ENCODE assay signal across 8 mouse cellular contexts in the genomic region with DNA sequence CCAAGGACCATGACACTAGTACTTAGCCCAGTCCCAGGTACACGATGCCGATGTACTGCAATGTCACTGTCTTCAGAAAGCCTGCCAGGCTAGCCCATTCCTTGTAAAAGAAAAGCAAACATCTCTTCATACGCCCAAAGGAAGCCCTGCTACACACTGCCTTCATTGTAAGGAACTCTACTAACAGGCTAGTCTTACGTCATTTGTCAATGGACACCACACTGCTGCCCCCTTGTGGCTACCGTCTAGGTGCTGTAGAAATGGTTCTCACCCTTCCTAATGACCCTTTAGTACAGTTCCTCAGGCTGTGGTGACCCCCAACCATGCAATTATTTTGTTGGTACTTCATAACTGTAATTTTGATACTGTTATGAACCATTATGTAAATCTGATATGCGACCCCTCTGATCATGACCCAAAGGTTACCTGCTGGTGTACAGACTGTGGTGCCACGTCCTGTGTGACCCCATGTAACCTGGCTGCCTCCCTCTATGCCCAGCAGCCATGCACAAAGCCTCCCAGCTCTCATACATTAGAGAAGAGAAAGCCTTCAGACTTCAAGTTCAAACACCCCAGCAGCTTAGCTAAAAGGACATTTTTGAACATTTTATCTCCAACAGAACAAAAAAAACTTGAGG. TPM values are rescaled to one million over a fixed set of nuclear protein-coding genes. Genes with fewer than 3 reads are reported as not detected.
DNase-seq lines count a peak whose midpoint lies in the region; ATAC-seq and TF ChIP-seq lines count a peak whose summit lies in the region.

No protein-coding gene starts in this region.

- peak; percentile 72 to 91 for DNase-seq in adrenal gland, adult (ENCODE audit: inconsistent age in 2 of 2, low spot score in 1 of 2)
- DNase-seq in adrenal gland, adult 8-10 months = no peak
- DNase-seq in hindbrain, postnatal 0 days (ENCODE audit: low spot score) = peak; percentile 91
- peak; percentile 45 to 58 for DNase-seq in left cerebral cortex, adult 8-10 months (ENCODE audit: low spot score in 2 of 2)
- peak; percentile 68 for DNase-seq in skeletal muscle tissue, adult 2 months (ENCODE audit: low read depth, low spot score)

- 0 out of 2 replicates have a peak, but pooled peaks have one; percentile 61 for ATAC-seq in cerebellum, adult (ENCODE audit: insufficient number of reproducible peaks, low FRiP score, low TSS enrichment)
- 0 out of 2 replicates have a peak, but pooled peaks have one; percentile 41 for ATAC-seq in forebrain, embryonic 15.5 days (replicated peaks)
- ATAC-seq in hindbrain, postnatal 0 days = peak; percentile 88
- ATAC-seq in megakaryocyte-erythroid progenitor cell, adult 5-6 weeks (replicated peaks; ENCODE audit: low FRiP score, low TSS enrichment, poor library complexity, severe bottlenecking) = peak; percentile 88

- 58% methylated on average over 7 of the region's 7 CpGs for WGBS in forebrain, embryonic 15.5 days
- WGBS in hindbrain, postnatal 0 days = 54% methylated on average over 7 of the region's 7 CpGs

- TF ChIP-seq CTCF in hindbrain, postnatal 0 days (IDR thresholded peaks at IDR 0.05; ENCODE audit: low read depth) = peak; percentile 94

- peaks cover 87% of the 10 kb centered on the region for H3K36me3 ChIP-seq in forebrain, embryonic 15.5 days
- peaks cover 88% of the 10 kb centered on the region for H3K36me3 ChIP-seq in hindbrain, postnatal 0 days (ENCODE audit: insufficient read depth, low read length)

- no peak overlapping the region for H3K27ac ChIP-seq in forebrain, embryonic 15.5 days (replicated peaks)
- H3K27ac ChIP-seq in hindbrain, postnatal 0 days = no peak overlapping the region

- no peaks in the 10 kb centered on the region for H3K4me1 ChIP-seq in forebrain, embryonic 15.5 days
- H3K4me1 ChIP-seq in hindbrain, postnatal 0 days (ENCODE audit: insufficient read depth, low read length) = no peaks in the 10 kb centered on the region

- H3K4me2 ChIP-seq in forebrain, embryonic 15.5 days (replicated peaks) = no peak overlapping the region
- no peak overlapping the region for H3K4me2 ChIP-seq in hindbrain, postnatal 0 days (ENCODE audit: low read depth, low read length)

- no peaks in the 10 kb centered on the region for H3K9me3 ChIP-seq in forebrain, embryonic 15.5 days
- no peaks in the 10 kb centered on the region for H3K9me3 ChIP-seq in hindbrain, postnatal 0 days (ENCODE audit: low read length)

- no peak overlapping the region for H3K4me3 ChIP-seq in forebrain, embryonic 15.5 days
- no peak overlapping the region for H3K4me3 ChIP-seq in hindbrain, postnatal 0 days (ENCODE audit: low read length)

- H3K9ac ChIP-seq in forebrain, embryonic 15.5 days (replicated peaks) = no peak overlapping the region
- no peak overlapping the region for H3K9ac ChIP-seq in hindbrain, postnatal 0 days (replicated peaks; ENCODE audit: low read length)

- H3K27me3 ChIP-seq in forebrain, embryonic 15.5 days = no peaks in the 10 kb centered on the region
- no peaks in the 10 kb centered on the region for H3K27me3 ChIP-seq in hindbrain, postnatal 0 days (ENCODE audit: insufficient read depth, low read length)

RNA-seq across cellular contexts. Expression of a gene that starts 14.3 kb away (rescaled TPM):
- total RNA-seq in adrenal gland, adult 8-10 months (2022) = 1 to 10 TPM; 1.7 to 8.3 (median 4.8) TPM
- 0.20 TPM in 2 replicates for polyA plus RNA-seq in forebrain, embryonic 15.5 days (2015; fragmentation: Nextera tagmentation; extraction: Ambion mirVana)
- total RNA-seq in hindbrain, postnatal 0 days (2014; rRNA removed) = 0.25 and 0.42 TPM in 2 replicates
- 0.15 and 0.19 TPM in 2 replicates for polyA plus RNA-seq in hindbrain, postnatal 0 days (2015; fragmentation: Nextera tagmentation; extraction: Ambion mirVana)
- under 1 TPM; 0.21 to 0.78 (median 0.53) TPM for total RNA-seq in left cerebral cortex, adult 8-10 months (2022)
- total RNA-seq in megakaryocyte-erythroid progenitor cell, adult 5-6 weeks (2014; fragmentation: Nextera tagmentation) = 2.0 and 2.3 TPM in 2 replicates
- total RNA-seq in megakaryocyte-erythroid progenitor cell, adult 5-6 weeks (2017) = 0.04 and 0.42 TPM in 2 replicates

RNA-seq across cellular contexts. Expression of a gene that starts 18.0 kb away (rescaled TPM):
- total RNA-seq in adrenal gland, adult 8-10 months (2022) = 100 to 1,000 TPM in 3 of 4 experiments, 10 to 100 TPM in 1; 89.4 to 138 (median 108) TPM
- 167 and 177 TPM in 2 replicates for polyA plus RNA-seq in forebrain, embryonic 15.5 days (2015; fragmentation: Nextera tagmentation; extraction: Ambion mirVana)
- total RNA-seq in hindbrain, postnatal 0 days (2014; rRNA removed) = 66.7 and 66.9 TPM in 2 replicates
- polyA plus RNA-seq in hindbrain, postnatal 0 days (2015; fragmentation: Nextera tagmentation; extraction: Ambion mirVana) = 119 and 120 TPM in 2 replicates
- total RNA-seq in left cerebral cortex, adult 8-10 months (2022) = 10 to 100 TPM; 48.1 to 54.9 (median 52.2) TPM
- total RNA-seq in megakaryocyte-erythroid progenitor cell, adult 5-6 weeks (2014; fragmentation: Nextera tagmentation) = 137 and 199 TPM in 2 replicates
- 163 and 170 TPM in 2 replicates for total RNA-seq in megakaryocyte-erythroid progenitor cell, adult 5-6 weeks (2017)

RNA-seq across cellular contexts. Expression of a gene that starts 29.8 kb away (rescaled TPM):
- total RNA-seq in adrenal gland, adult 8-10 months (2022) = 1 to 10 TPM; 2.2 to 3.0 (median 2.5) TPM
- polyA plus RNA-seq in forebrain, embryonic 15.5 days (2015; fragmentation: Nextera tagmentation; extraction: Ambion mirVana) = 0.08 TPM in 1 of 2 replicates, not detected in the other
- 0.31 and 0.79 TPM in 2 replicates for total RNA-seq in hindbrain, postnatal 0 days (2014; rRNA removed)
- 0.25 and 0.29 TPM in 2 replicates for polyA plus RNA-seq in hindbrain, postnatal 0 days (2015; fragmentation: Nextera tagmentation; extraction: Ambion mirVana)
- under 1 TPM in 3 of 4 experiments, not detected in 1; 0.11 to 0.33 (median 0.21) TPM for total RNA-seq in left cerebral cortex, adult 8-10 months (2022)
- 0.20 TPM in 1 of 2 replicates, not detected in the other for total RNA-seq in megakaryocyte-erythroid progenitor cell, adult 5-6 weeks (2014; fragmentation: Nextera tagmentation)
- not detected in 2 replicates for total RNA-seq in megakaryocyte-erythroid progenitor cell, adult 5-6 weeks (2017)

RNA-seq across cellular contexts. Expression of a gene that starts 33.3 kb away (rescaled TPM):
- 100 to 1,000 TPM; 178 to 376 (median 294) TPM for total RNA-seq in adrenal gland, adult 8-10 months (2022)
- 260 and 267 TPM in 2 replicates for polyA plus RNA-seq in forebrain, embryonic 15.5 days (2015; fragmentation: Nextera tagmentation; extraction: Ambion mirVana)
- total RNA-seq in hindbrain, postnatal 0 days (2014; rRNA removed) = 154 and 160 TPM in 2 replicates
- 129 and 131 TPM in 2 replicates for polyA plus RNA-seq in hindbrain, postnatal 0 days (2015; fragmentation: Nextera tagmentation; extraction: Ambion mirVana)
- 10 to 100 TPM; 17.5 to 22.3 (median 21.8) TPM for total RNA-seq in left cerebral cortex, adult 8-10 months (2022)
- total RNA-seq in megakaryocyte-erythroid progenitor cell, adult 5-6 weeks (2014; fragmentation: Nextera tagmentation) = 20.1 and 22.5 TPM in 2 replicates
- 13.8 and 17.3 TPM in 2 replicates for total RNA-seq in megakaryocyte-erythroid progenitor cell, adult 5-6 weeks (2017)

RNA-seq across cellular contexts. Expression of a gene that starts 58.7 kb away (rescaled TPM):
- under 1 TPM in 3 of 4 experiments, not detected in 1; 0.09 to 0.25 (median 0.21) TPM for total RNA-seq in adrenal gland, adult 8-10 months (2022)
- polyA plus RNA-seq in forebrain, embryonic 15.5 days (2015; fragmentation: Nextera tagmentation; extraction: Ambion mirVana) = 0.06 and 0.10 TPM in 2 replicates
- 0.07 and 0.26 TPM in 2 replicates for total RNA-seq in hindbrain, postnatal 0 days (2014; rRNA removed)
- 0.10 and 0.25 TPM in 2 replicates for polyA plus RNA-seq in hindbrain, postnatal 0 days (2015; fragmentation: Nextera tagmentation; extraction: Ambion mirVana)
- under 1 TPM; 0.37 to 0.72 (median 0.39) TPM for total RNA-seq in left cerebral cortex, adult 8-10 months (2022)
- total RNA-seq in megakaryocyte-erythroid progenitor cell, adult 5-6 weeks (2014; fragmentation: Nextera tagmentation) = 0.26 and 0.37 TPM in 2 replicates
- 0.15 TPM in 1 of 2 replicates, not detected in the other for total RNA-seq in megakaryocyte-erythroid progenitor cell, adult 5-6 weeks (2017)
